Mouse (Mus musculus): ENCODE data around the gene Bend7.

Gene Bend7

GRCm38 (mm10) chr2:4717769-4718661 lies at the start of gene Bend7:
Bend7 (plus strand) TSS chr2:4717831.
- peak; percentile 5 to 28 for DNase-seq

DNA sequence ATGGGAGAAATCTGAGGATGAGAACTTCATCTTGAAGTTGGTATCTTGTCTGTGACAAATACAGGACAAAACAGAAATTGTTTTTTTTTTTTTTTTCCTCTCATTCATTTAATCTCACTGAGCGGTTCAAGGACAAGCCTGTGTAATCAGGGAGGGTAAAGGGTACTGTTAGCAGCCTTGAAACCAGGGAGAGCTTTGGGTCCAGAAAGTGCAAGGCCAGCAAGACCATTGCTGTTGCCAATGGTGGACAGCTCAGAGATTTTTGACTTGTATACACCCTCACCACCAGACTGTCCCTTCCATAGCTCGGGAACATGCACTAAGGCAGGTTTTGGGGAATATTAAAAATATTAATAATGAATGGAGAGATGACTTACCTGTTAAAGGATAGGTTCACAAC lies 49.0 kb upstream of the Bend7 start:
- DNase-seq, result no peak

DNA sequence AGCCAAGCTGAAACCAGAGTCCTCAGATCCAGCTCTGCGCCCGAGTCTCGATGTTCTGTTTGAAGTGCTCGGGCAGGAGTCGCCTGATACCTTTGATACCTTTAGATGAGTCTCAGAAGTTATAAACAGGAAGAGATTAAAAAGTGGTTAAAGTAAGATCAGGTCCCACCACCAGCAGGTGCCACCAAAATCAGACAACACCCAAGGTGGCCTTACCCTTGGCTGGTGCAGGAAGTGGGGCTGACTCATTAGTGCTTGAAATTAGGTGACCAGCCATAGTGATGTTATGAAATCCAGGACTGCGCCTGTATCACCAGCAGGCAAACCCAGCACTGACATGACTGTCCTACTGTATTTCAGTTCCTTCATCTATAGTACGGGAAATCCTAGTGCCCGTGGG lies 47.9 kb upstream of the Bend7 start:
- DNase-seq, result no peak

GRCm38 (mm10) chr2:4671636-4672035 lies 46.0 kb upstream of the Bend7 start:
- no peak for DNase-seq

- DNase-seq, result no peak
These were observed 37.7 kb upstream of the Bend7 start for GRCm38 (mm10) chr2:4679886-4680285.

DNA sequence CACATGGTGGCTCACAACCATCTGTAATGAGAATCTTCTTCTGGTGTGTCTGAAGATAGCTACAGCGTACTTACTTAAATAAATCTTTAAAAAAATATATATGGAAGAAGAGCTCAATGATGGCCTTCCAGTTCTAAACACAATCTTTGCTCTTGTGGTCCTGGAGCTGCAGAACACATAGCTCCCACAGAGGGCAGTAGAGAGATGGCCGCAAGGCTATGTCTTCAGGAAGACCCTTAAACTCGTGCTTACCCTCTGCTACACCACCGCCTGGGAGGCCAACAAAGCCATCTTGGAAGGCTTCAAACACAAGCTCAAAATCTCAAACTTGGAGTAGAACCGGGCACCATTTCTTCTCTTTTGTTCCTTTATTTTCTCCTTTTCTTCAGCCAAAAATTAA lies 6.4 kb upstream of the Bend7 start:
- no peak for DNase-seq

GRCm38 (mm10) chr2:4717081-4717768 lies 406 bp upstream of the Bend7 start:
- peak in 1 of 2 experiments; percentile 34 for DNase-seq

DNA sequence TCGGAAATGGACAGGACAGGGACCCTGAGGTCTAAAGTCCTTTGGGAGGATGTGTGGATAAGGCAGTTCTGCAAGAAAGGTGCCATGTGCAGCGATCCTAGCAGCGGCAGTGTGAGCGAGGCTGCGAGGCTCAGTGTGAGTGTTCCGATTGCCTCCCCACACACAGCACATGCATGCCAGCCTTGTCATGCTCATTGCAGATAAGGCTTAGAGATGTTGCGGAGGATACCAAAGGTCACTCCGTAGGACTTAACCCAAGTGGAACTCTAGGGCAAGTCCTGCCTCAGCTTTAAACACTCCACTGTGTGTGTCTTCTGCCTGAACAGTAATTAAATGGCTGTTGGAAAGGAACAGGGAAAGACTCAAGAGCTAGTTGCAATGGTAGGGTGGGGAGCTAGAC lies 5.5 kb downstream of the Bend7 start:
- no peak for DNase-seq

DNA sequence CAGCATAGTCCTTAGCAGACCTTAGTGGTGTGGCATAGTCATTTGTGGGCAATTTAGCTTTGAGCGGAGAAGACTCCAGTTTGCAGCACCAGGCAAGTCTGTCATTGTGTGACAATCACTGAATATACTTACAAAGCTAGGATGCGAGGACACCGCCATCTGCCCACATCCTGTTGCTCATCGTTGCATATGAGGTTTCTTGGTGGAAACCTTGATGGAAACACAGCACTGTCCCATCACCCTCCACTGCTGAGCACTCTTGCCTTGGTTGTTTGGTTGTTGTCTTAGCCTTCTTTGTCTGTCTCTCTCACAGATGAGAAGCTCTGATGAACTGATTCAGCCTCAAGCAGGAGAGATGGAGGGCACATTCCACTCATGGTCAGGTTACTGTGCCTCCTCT lies 12.5 kb downstream of the Bend7 start:
- DNase-seq, result no peak

- no peak for DNase-seq
These were observed 16.3 kb downstream of the Bend7 start for GRCm38 (mm10) chr2:4733971-4734370.

DNA sequence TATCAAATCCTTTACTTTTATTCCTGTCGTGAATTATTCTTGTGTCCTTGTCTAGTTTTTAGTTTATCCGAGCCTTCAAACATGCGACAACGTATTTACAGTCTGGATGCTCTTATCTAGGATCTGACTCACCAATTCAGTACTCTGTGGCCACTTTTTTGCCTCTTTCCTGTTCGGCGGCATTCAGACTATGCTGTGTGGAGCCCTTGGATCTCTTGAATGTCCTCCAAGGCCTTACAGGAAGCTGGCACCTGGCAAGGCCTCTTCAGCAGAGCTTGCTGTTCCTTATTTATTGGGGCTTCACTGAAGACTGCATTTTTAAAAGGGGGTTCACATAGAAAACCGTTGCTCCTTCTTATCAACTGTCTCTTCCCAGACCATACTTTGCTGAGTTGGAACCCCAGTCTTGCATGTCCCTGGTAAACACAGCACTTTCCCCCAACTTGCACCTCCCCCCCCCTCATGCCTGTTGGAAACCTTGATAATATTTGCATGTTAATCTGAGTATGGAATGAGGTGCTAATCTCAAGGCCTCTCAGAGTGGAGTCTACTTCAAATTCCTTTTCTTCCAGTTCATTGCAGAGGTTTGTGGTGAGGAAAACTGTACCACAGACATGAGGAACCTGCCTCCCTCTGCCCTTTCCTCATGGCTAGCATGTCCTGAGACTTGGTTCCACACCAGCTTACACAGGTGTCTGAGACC lies 18.6 kb downstream of the Bend7 start:
- no peak for DNase-seq

GRCm38 (mm10) chr2:4736798-4737155 lies 19.1 kb downstream of the Bend7 start:
- DNase-seq, result no peak

DNA sequence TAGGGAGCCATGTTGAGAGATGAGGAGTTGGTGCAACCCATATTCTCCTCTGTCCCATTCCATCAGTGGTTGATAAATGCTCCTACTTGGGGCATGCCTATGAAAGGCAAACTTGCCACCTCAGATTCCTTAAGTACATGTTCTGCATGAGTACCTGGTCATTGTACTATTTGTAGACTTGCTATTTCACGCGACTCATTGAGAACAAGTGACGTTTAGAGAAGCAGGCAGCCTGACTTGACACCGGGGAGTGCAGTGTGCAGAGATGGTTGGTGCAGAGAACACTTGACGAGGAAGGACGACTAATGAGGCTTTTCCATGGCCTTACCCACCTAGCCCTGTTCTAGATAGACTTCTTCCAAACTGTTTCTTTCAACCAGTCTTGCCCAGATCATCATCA lies 34.3 kb downstream of the Bend7 start:
- no peak for DNase-seq

DNA sequence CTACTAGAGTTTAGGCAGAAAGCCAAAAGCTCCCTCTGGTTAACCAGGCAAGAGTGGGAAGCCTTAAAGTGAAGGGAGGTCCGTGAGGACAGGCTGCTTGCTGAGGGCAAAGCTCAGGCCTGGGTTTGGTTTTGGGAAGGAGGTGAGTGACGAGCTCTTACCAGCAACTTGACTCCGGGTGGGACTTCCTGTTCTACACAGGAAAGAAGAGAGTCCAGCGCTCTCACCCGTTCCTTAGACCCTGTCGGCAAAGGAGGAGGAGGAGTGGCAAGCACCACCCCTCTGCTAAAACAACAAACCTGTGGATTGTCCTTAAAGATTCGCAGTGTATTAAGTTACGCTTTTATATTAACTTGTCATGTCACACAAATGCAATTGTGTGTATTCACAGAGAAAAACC lies 38.1 kb downstream of the Bend7 start:
- DNase-seq, result no peak

DNA sequence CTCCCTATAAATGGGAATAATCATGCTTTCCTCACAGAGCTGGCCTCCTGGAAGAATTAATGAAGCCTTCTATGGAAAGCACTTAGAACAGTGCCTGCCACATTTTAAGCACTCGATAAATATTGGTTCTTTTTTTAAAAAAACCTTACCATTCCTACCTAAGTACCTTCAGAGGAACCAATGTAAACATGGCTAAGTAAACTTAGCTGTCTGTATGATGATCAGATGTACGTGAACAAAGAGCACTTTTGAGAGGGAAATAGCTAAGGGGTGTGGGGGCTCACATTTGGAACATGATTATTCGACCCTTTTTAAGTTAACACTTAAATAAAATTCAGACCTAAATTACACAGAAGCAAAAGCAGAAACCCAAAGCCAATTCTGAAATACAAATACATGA lies 39.6 kb downstream of the Bend7 start:
- DNase-seq, result no peak

DNA sequence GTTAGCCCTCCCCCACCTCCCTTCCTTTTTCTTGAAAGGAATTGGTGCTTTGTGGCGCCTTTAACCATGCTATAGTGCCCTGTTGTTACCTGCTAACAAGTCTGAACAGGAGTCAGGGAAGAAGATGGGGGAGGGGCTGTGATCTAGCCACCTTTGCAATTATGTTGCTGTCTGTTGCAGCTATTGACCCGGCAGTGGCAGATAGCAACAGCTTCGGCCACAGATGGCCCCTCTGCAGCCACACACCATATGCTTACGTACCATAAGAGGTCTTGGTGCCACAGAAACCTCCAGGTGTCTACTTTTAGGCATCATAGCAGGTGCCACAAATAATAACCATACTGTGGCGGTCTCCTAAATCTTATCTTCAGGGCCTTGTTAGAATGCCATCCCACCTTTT lies 43.1 kb downstream of the Bend7 start:
- no peak for DNase-seq

DNA sequence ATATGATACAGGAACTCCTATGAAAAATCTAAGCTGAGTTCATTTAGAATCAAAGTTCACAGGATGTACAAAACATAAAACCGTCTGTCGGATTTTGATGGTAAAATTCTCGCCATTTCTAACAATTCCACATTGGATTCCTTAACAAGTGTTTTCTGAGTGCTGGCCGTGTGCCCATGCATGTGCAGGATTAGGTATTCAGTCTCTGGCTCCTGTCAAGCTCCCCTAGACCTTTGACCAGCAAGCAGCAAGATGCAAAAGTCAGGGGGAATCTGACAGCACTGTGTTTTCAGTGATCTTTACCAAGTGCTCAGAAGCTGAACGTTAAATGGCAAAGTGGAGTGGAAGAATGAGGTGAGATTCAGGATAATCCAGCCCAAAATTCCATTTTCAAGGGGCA lies 44.3 kb downstream of the Bend7 start:
- DNase-seq, result no peak

GRCm38 (mm10) chr2:4764071-4764470 lies 46.4 kb downstream of the Bend7 start:
- DNase-seq, result no peak

GRCm38 (mm10) chr2:4770376-4770775 lies 52.7 kb downstream of the Bend7 start:
- DNase-seq, result no peak

DNA sequence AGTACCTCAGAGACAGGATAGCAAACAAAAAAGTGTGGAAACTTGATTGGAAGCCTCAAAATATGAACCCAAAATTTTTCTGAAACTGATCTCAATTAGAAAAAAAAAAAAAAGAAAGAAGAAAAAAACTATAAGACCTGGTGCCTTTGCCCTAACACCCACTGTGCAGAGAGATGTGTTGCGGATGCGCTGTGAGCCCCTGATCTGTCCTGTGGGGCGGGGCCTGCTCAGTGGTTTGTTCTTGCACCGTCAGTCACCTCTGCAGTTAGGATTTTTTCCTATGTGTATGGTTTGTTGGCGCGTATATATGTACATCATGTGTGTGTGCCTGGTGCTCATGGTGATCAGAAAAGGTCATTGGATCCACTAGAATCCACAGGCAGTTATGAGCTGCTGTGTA lies 56.3 kb downstream of the Bend7 start:
- DNase-seq, result no peak

GRCm38 (mm10) chr2:4777291-4777690 lies 59.7 kb downstream of the Bend7 start:
- no peak for DNase-seq

- no peak for DNase-seq
These were observed 64.0 kb downstream of the Bend7 start for GRCm38 (mm10) chr2:4781641-4782040.

DNA sequence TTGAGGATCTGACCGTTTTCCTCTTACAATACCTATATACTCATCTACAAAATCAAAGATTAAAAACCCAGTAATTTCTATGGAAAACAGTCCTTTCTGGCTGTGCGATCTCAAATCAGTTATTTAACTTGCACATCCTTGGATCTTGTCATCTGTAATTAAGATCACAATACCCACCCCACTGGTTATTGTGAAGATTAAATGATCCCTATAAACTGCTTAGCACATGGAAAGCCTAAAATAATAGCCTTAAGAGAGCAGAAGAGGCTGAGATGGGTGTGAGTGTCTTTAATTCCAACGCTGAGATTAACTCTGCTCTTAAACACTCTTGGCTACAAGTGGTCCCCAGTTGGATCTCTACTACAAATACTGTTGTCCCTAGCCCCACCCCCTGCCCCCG lies 64.8 kb downstream of the Bend7 start:
- DNase-seq, result no peak
